Mouse (Mus musculus): ENCODE measurements at regions not wholly inside any gene's neighbourhood (a gene's known extent, or its start where the extent isn't known, plus 50 kb on each side); places are given as distances from the start of the nearest gene placed in this dataset.

- Histone ChIP-seq H3K27me3 (ENCODE audit: insufficient read depth, low read length) (no peaks in the 10 kb centered on the region), H3K27ac (ENCODE audit: low read depth, low read length) (no peak overlapping the region), H3K4me2 (ENCODE audit: low read depth) (no peak overlapping the region), H3K9ac (no peak overlapping the region), H3K4me3 (ENCODE audit: low read depth, low read length) (no peak overlapping the region), H3K36me3 (ENCODE audit: insufficient read depth) (no peaks in the 10 kb centered on the region), H3K4me1 (ENCODE audit: insufficient read depth) (no peaks in the 10 kb centered on the region), H3K9me3 (ENCODE audit: low read length) (no peaks in the 10 kb centered on the region)
- 66% methylated on average over 4 of the region's 4 CpGs for WGBS
- no peak for ATAC-seq
- DNase-seq = no peak
- TF ChIP-seq CTCF (IDR thresholded peaks at IDR 0.05; ENCODE audit: low read depth) = no peak
These were observed 185.2 kb upstream of the Jag1 start for GRCm38 (mm10) chr2:137301474-137302267.

GRCm38 (mm10) chr2:137289231-137289630 lies 172.8 kb upstream of the Jag1 start:
- Histone ChIP-seq H3K9me3 (ENCODE audit: low read length) (no peaks in the 10 kb centered on the region), H3K36me3 (ENCODE audit: insufficient read depth) (no peaks in the 10 kb centered on the region), H3K27me3 (ENCODE audit: insufficient read depth, low read length) (no peaks in the 10 kb centered on the region), H3K9ac (no peak overlapping the region), H3K4me1 (ENCODE audit: insufficient read depth) (no peaks in the 10 kb centered on the region), H3K4me2 (ENCODE audit: low read depth) (no peak overlapping the region), H3K27ac (ENCODE audit: low read depth, low read length) (no peak overlapping the region), H3K4me3 (ENCODE audit: low read depth, low read length) (no peak overlapping the region)
- DNase-seq (no peak), ATAC-seq (no peak)
- WGBS = 65% methylated on average over 3 of the region's 3 CpGs
- TF ChIP-seq CTCF (IDR thresholded peaks at IDR 0.05; ENCODE audit: low read depth) = no peak

- no peaks in the 10 kb centered on the region for H3K4me1 ChIP-seq (ENCODE audit: insufficient read depth)
- 69% methylated on average over 5 of the region's 5 CpGs for WGBS
- no peak overlapping the region for H3K27ac ChIP-seq (ENCODE audit: low read depth, low read length)
- no peak for TF ChIP-seq CTCF (IDR thresholded peaks at IDR 0.05; ENCODE audit: low read depth)
- no peaks in the 10 kb centered on the region for H3K9me3 ChIP-seq (ENCODE audit: low read length)
- DNase-seq = no peak
- no peaks in the 10 kb centered on the region for H3K36me3 ChIP-seq (ENCODE audit: insufficient read depth)
- no peak overlapping the region for H3K9ac ChIP-seq
- no peak overlapping the region for H3K4me2 ChIP-seq (ENCODE audit: low read depth)
- no peaks in the 10 kb centered on the region for H3K27me3 ChIP-seq (ENCODE audit: insufficient read depth, low read length)
- no peak overlapping the region for H3K4me3 ChIP-seq (ENCODE audit: low read depth, low read length)
- no peak for ATAC-seq
These were observed 155.2 kb upstream of the Jag1 start for GRCm38 (mm10) chr2:137271575-137272180.

GRCm38 (mm10) chr2:137262911-137263310 lies 146.5 kb upstream of the Jag1 start:
- Histone ChIP-seq H3K36me3 (ENCODE audit: insufficient read depth) (no peaks in the 10 kb centered on the region), H3K9ac (no peak overlapping the region), H3K27ac (ENCODE audit: low read depth, low read length) (no peak overlapping the region), H3K4me1 (ENCODE audit: insufficient read depth) (no peaks in the 10 kb centered on the region), H3K9me3 (ENCODE audit: low read length) (no peaks in the 10 kb centered on the region), H3K4me3 (ENCODE audit: low read depth, low read length) (no peak overlapping the region), H3K27me3 (ENCODE audit: insufficient read depth, low read length) (no peaks in the 10 kb centered on the region), H3K4me2 (ENCODE audit: low read depth) (no peak overlapping the region)
- no peak for DNase-seq
- WGBS = 91% methylated on average over 2 of the region's 2 CpGs
- no peak for TF ChIP-seq CTCF (IDR thresholded peaks at IDR 0.05; ENCODE audit: low read depth)
- no peak for ATAC-seq

GRCm38 (mm10) chr2:137257847-137258515 lies 141.5 kb upstream of the Jag1 start:
- Histone ChIP-seq H3K4me1 (ENCODE audit: insufficient read depth) (no peaks in the 10 kb centered on the region), H3K9ac (no peak overlapping the region), H3K4me2 (ENCODE audit: low read depth) (no peak overlapping the region), H3K4me3 (ENCODE audit: low read depth, low read length) (no peak overlapping the region), H3K9me3 (ENCODE audit: low read length) (no peaks in the 10 kb centered on the region), H3K36me3 (ENCODE audit: insufficient read depth) (no peaks in the 10 kb centered on the region), H3K27ac (ENCODE audit: low read depth, low read length) (no peak overlapping the region), H3K27me3 (ENCODE audit: insufficient read depth, low read length) (no peaks in the 10 kb centered on the region)
- ATAC-seq (no peak), DNase-seq (no peak)
- TF ChIP-seq CTCF (IDR thresholded peaks at IDR 0.05; ENCODE audit: low read depth) = no peak
- 78% methylated on average over 8 of the region's 8 CpGs for WGBS

DNA sequence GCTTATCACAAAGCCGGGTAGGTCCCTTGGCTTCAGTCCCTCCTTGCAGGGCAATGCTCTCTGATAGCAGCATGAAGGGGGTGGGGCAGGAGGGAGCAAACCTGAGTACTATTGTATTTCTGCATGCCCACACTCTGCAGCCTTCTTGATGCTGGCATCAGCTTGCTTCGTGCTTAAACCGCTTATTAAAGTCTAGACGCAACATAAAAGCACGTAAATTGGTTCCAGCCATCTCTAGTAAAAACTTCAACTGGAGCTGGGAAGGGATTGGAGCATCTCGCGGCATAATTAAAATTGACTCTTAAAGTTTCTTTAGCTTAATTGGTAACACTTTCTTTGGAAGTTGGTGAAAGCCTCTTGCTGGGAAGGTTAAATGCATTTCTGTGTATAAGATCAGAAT lies 131.5 kb upstream of the Jag1 start:
- H3K4me3 ChIP-seq (ENCODE audit: low read depth, low read length) = no peak overlapping the region
- TF ChIP-seq CTCF (IDR thresholded peaks at IDR 0.05; ENCODE audit: low read depth) = no peak
- ATAC-seq (no peak), DNase-seq (no peak)
- no peak overlapping the region for H3K4me2 ChIP-seq (ENCODE audit: low read depth)
- H3K9me3 ChIP-seq (ENCODE audit: low read length) = no peaks in the 10 kb centered on the region
- no peak overlapping the region for H3K27ac ChIP-seq (ENCODE audit: low read depth, low read length)
- 24% methylated on average over 7 of the region's 7 CpGs for WGBS
- H3K36me3 ChIP-seq (ENCODE audit: insufficient read depth) = no peaks in the 10 kb centered on the region
- 0 out of 2 replicates have a peak, but pooled peaks cover 2% of the 10 kb centered on the region for H3K4me1 ChIP-seq (ENCODE audit: insufficient read depth)
- no peak overlapping the region for H3K9ac ChIP-seq
- no peaks in the 10 kb centered on the region for H3K27me3 ChIP-seq (ENCODE audit: insufficient read depth, low read length)

DNA sequence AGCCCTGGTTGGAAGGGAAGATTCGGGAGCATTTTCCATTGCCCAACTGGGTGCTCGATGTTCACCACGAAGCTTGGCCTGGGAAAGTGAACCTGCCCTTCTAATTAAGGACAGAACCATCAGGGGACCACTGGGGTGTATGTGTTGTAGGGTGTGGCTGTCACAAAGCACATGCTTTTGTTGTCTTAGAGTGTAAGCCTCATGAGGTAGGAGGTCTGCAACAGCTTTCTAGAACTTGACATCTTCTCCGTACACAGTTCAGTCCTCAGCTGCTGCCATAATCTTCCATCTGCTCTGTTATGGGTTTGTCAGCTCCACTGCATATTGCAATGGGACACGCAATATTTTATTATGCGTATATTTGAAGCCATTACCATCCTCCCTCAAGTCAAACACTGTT lies 127.9 kb upstream of the Jag1 start:
- H3K27ac ChIP-seq (ENCODE audit: low read depth, low read length) = no peak overlapping the region
- 43% methylated on average over 6 of the region's 6 CpGs for WGBS
- H3K4me3 ChIP-seq (ENCODE audit: low read depth, low read length) = no peak overlapping the region
- H3K9me3 ChIP-seq (ENCODE audit: low read length) = no peaks in the 10 kb centered on the region
- H3K9ac ChIP-seq = no peak overlapping the region
- H3K4me1 ChIP-seq (ENCODE audit: insufficient read depth) = 0 out of 2 replicates have a peak, but pooled peaks cover 2% of the 10 kb centered on the region
- H3K27me3 ChIP-seq (ENCODE audit: insufficient read depth, low read length) = no peaks in the 10 kb centered on the region
- H3K4me2 ChIP-seq (ENCODE audit: low read depth) = no peak overlapping the region
- DNase-seq (no peak), ATAC-seq (no peak)
- H3K36me3 ChIP-seq (ENCODE audit: insufficient read depth) = no peaks in the 10 kb centered on the region
- no peak for TF ChIP-seq CTCF (IDR thresholded peaks at IDR 0.05; ENCODE audit: low read depth)
